Mouse (Mus musculus) thymus, postnatal 0 days (tissue): ENCODE data around the gene Atp8b4. TPM values are rescaled to one million over a fixed set of nuclear protein-coding genes. Genes with fewer than 3 reads are reported as not detected.

Experiments used
- DNase-seq: peaks from one replicate; pipeline ENCODE4 v3.0.0-alpha.2; 2015; ENCODE audit warnings: low spot score
- polyA plus RNA-seq: library from polyadenylated mRNA; unstranded; fragments of >200 nt; fragmentation: Nextera tagmentation; extraction: Ambion mirVana; gene quantifications from 2 replicates; pipeline ENCODE4 v1.2.1, GENCODE M21; 2015

Atp8b4 gene
- polyA plus RNA-seq, 1 experiment from 2014 or later = 9.0 TPM

- DNase-seq = no peak
These were observed 198.1 kb downstream of the Atp8b4 start for GRCm38 (mm10) chr2:126302381-126302780.

DNA sequence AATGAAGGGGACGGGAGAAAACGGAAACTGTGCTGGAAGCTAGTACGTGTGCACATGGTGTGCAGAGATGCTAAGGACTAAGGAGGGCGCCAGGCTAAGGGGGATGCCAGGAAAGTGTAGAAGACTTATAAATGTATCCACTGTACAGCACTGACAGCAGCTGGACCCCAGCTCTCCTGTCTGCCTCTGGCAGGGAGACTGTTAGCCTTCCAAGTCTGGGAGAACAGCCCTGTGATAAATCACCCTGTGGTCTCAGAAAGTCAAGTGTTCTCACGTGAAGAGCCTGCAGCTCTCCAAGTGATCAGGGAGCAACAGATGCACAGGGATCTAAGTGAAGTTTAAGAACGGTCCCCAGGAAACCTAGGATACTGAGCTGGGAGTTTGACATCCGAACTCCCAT is 209.8 kb downstream of the Atp8b4 start:
- no peak for DNase-seq

DNA sequence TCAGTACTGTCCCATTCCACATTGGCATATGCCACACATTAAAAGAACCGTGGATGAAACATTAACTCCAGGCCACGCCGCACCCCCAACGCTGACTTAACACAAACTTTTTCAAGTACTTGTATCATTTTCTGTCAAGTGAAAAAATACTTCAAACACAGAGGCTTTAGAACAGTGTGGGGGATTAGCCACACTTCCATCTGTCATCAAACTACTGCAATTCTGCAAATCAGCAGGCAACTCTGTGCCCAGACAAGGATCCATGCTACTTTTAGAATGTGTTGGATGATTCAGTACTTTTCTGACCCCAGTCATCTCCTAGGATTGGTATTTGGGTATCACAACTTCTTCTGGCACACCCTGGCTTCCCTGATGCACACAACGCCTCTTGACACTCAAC is 212.5 kb downstream of the Atp8b4 start:
- DNase-seq = no peak

GRCm38 (mm10) chr2:126286420-126286819 is 214.1 kb downstream of the Atp8b4 start:
- no peak for DNase-seq

GRCm38 (mm10) chr2:126284071-126284470 is 216.4 kb downstream of the Atp8b4 start:
- DNase-seq = no peak

GRCm38 (mm10) chr2:126283086-126283485 is 217.4 kb downstream of the Atp8b4 start:
- no peak for DNase-seq

- DNase-seq = no peak
These were observed 225.0 kb downstream of the Atp8b4 start for GRCm38 (mm10) chr2:126275511-126275910.

DNA sequence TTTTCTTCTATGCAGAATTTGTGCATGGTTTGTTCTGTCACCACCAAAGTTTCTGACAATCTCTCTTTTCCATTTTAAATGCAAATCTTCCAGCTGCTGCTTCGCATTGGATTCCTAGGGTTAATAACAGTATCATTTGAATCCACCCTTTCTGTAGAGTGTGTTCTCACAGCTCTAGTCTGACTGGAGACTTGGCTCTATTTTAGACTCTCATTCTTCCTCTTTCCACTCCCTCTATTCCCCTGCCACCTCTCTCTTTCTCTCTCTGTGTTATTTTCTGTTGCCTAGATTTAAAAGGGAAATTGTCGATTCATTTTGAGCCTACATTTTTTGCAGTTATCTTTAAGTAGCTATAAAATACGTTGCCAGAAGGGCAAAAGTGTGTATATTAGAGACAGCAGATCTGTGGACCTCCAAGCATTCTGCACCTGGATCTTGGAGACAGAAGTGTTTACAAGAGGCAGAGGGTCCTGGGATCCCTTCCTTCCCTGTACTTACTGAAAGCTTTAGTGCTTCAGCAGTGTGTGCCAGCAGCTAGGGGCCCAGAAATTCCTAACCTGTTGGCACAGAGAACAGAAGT is 225.6 kb downstream of the Atp8b4 start:
- no peak for DNase-seq

DNA sequence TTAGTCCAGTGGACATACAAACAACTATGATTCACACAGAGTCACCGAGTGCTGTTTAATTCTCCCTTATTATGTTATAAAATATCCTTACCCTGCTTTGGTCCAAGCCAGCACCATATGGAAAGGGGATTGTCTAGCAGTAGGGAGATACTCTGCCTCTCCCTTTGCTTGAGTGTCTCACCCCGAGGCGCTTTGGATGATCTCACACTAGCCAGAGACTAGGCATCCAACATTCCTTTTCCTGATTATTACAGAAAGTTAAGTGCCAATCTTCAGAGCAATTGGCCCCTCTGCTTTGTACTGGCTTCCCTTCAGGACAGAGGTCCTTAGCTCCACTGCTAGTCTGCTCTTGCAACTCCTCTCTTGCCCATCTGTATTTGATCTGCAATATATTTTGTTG is 226.2 kb downstream of the Atp8b4 start:
- no peak for DNase-seq

Other genes starting within 250 kb of the Atp8b4 start
- 2.7 and 2.8 TPM in 2 replicates for gene Slc27a2, start 51.7 kb upstream of the Atp8b4 start, polyA plus RNA-seq
- gene Hdc, start 118.6 kb upstream of the Atp8b4 start, polyA plus RNA-seq = 13.0 and 13.3 TPM in 2 replicates
- 66.1 and 66.7 TPM in 2 replicates for gene Gabpb1, start 175.7 kb upstream of the Atp8b4 start, polyA plus RNA-seq
- gene Usp8, start 206.7 kb upstream of the Atp8b4 start, polyA plus RNA-seq = 23.0 and 27.7 TPM in 2 replicates